Mouse (Mus musculus) embryonic fibroblast, embryonic 13.5 days (primary cell): ENCODE measurements at regions not wholly inside any gene's neighbourhood (a gene's known extent, or its start where the extent isn't known, plus 50 kb on each side); places are given as distances from the start of the nearest gene placed in this dataset.

Experiments used
- CTCF ChIP-seq: IDR thresholded peaks from 2 replicates; pipeline ENCODE4 v1.5.1; 2011; ENCODE audit warnings: mild to moderate bottlenecking, control low read depth, low read length, moderate library complexity, borderline replicate concordance; ENCODE audit not compliant: insufficient read depth
- POLR2A ChIP-seq: IDR thresholded peaks from 2 replicates; pipeline ENCODE4 v1.6.1; 2011; ENCODE audit warnings: low read depth, mild to moderate bottlenecking, control low read depth, low read length, moderate library complexity

DNA sequence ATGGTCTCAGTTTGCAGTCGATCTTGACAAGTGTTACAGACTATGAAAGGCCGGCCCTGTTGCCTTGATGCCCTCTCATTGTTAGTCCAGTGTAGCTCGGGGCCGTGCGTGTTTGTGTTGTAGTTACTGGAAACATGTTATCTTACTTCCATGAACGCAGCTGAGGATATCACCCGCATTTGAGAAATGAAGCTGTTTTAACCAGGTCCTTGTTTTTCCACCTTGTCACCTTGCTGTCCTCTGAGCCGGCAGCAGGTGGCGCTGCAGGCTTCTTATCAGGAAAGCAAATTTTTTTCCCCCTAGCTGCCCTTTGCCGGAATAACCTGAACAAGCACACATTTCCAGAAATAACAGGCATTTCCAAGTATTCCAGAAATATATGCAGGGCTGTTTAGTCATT is 167.9 kb upstream of the Fermt1 start:
- no peak for TF ChIP-seq POLR2A
- peak; percentile 46 for TF ChIP-seq CTCF
